Mouse (Mus musculus) neural tube, embryonic 10.5 days (tissue): ENCODE results near the gene Olfr1104.

Experiments used
- DNase-seq: peaks from one replicate; pipeline ENCODE4 v3.0.0-alpha.2; 2017; ENCODE audit warnings: low spot score; ENCODE audit errors: extremely low spot score

Gene Olfr1104

DNA sequence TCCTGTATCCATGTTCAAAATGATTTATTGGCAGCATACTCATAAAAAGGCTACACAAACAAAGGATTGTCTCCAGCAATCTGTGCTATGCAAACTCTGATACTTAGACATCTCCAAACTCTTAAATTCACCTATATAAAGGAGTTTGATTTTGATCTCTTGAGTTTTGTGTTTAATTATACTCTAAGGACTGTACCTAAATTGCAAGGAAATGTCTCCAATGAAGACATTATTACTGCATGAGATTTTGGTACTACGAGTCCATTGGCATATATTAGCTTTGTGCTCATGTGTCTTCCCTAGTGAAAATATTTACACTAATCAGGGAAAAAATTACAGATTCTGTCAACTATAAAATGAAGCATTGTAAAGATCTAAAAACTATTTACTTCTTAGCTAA, at the start of gene Olfr1104:
Gene Olfr1104, minus strand, starts transcription at position 101 of the 400 bp plus-strand sequence.
- no peak for DNase-seq

DNA sequence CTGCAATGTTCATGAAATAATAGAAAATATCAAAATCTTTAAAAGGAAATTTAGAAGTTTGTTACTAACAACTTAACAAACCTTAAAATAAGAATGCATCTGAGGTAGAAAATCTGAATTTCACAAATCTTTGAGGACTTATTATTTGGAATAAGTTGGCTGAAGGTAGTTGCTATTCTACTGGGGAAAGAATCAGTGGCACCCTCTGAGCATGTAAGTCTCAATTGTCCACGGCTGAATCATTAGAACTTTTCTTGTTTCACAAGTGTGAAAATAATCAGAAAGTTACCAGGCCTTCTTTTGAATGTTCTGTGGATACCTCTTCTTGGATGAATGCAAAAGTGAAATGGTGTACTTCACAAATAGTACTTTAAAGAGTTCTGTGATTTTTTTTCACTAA, 48.8 kb upstream of the Olfr1104 start, which contains the start of gene Olfr1107:
Gene Olfr1107, minus strand, starts transcription at position 101 of the 400 bp plus-strand sequence.
- no peak for DNase-seq

DNA sequence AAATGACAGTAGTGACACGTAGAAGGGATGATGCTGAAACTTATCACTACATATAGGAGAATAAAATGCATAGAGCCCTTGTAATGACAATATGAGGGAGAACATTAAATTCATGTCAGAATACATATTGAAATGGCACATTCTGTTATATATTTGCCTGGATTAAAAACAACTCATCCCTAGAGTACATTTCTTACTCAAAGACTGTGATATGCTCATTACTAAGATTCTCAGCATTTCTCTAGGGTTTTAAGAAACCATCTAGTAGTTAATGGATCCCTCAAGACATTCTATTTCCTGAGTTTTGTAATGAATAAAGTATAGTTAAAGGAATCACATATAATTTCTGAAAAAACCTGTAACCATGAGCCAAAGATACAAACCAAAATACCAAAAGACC, 25.3 kb upstream of the Olfr1104 start, which contains the start of gene Olfr1106:
Gene Olfr1106, minus strand, starts transcription at position 101 of the 400 bp plus-strand sequence.
- DNase-seq, result no peak

DNA sequence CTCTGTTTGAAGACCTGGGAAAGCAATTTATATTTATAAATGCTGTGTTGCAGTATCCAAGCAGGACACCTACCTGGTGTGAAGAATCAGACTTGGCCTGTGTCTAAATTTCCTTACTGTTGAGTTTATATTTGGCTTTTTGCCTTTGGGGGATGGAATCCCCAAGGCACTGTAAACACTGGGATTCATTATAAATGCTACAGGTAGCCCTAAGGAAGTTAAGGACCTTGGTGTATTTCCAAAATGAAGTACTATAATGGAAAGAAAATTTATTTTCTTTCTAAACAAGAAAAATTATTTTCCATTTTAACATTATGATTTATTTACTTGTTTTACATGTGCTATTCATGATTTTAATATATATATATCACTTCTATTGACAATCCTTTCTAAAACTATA, 9.6 kb upstream of the Olfr1104 start, which contains the start of gene Olfr1105:
Gene Olfr1105, minus strand, starts transcription at position 101 of the 400 bp plus-strand sequence.
- DNase-seq, result no peak

DNA sequence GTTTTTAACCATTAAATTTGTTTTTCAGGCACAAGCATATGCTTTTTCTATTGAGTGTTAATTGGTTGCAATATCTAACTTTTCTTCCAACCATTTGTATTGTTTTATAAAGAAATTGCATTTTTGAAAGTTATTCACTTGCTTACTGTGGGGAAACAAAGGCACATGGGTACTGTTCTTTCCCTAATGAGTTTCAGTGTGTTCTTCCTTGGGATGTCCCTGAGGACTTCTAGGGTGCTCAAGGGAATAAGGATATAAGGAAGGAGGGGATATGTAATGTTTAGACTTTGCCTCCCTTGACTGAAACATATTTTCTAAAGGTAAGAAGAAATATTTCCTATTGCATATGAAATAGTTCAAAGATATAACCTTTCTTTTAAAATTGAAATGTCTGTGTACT, 28.8 kb downstream of the Olfr1104 start, which contains the start of gene Olfr1102:
Gene Olfr1102, plus strand, starts transcription at position 301 of the 400 bp plus-strand sequence.
- DNase-seq, result no peak

DNA sequence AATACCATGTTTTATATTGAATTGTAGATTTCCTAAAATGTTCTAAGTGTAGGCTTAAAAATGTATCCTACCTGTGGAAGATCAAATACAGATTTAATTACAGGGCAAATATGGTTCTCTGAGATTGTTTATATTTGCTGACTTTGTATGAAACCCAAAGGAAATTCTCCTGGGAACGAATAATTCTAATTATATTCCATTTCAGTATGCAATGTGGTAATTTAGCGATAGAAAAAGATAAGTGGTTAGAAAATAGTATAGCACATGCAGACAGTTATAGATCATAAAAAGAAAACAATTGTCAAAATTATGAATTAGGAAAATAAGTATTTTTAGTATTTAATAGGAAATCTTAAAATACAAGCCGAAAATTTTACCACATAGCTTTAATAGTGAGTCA, 35.8 kb downstream of the Olfr1104 start, which contains the start of gene Olfr1101:
Gene Olfr1101, minus strand, starts transcription at position 101 of the 400 bp plus-strand sequence.
- DNase-seq, result no peak

- DNase-seq, result no peak
These were observed 47.0 kb downstream of the Olfr1104 start, which contains the start of gene Olfr1100 for GRCm38 (mm10) chr2:86979854-86980253. TSS of gene Olfr1100 (minus strand) at chr2:86979954.
